Mouse (Mus musculus) layer of hippocampus, postnatal 14 days (tissue): ENCODE measurements around the gene Cerkl. TPM values are rescaled to one million over a fixed set of nuclear protein-coding genes. Genes with fewer than 3 reads are reported as not detected.

Experiments used
- DNase-seq, 2 experiments: peaks; one replicate each; pipeline ENCODE4 v3.0.0; 2021 to 2022; ENCODE audit warnings: low spot score in 2 of 2, mixed read lengths in 1 of 2
- long read RNA-seq, 2 experiments: library from polyadenylated mRNA; stranded (forward); transcript quantifications; one replicate each; pipeline ENCODE4 v2.0.0; 2021
- total RNA-seq, 2 experiments: library from RNA; stranded (reverse); gene quantifications; 2 replicates each; pipeline ENCODE4 v1.2.3; 2021

The Cerkl gene
- 1 to 10 TPM; 6.3 to 6.6 TPM for total RNA-seq
- long read RNA-seq, experiment 1, result 0 reads
- long read RNA-seq, experiment 2, partial matches to known transcripts, result 0 of 6 reads
- long read RNA-seq, experiment 2, other reads (novel, unspliced or antisense), result 6 of 6 reads

DNA sequence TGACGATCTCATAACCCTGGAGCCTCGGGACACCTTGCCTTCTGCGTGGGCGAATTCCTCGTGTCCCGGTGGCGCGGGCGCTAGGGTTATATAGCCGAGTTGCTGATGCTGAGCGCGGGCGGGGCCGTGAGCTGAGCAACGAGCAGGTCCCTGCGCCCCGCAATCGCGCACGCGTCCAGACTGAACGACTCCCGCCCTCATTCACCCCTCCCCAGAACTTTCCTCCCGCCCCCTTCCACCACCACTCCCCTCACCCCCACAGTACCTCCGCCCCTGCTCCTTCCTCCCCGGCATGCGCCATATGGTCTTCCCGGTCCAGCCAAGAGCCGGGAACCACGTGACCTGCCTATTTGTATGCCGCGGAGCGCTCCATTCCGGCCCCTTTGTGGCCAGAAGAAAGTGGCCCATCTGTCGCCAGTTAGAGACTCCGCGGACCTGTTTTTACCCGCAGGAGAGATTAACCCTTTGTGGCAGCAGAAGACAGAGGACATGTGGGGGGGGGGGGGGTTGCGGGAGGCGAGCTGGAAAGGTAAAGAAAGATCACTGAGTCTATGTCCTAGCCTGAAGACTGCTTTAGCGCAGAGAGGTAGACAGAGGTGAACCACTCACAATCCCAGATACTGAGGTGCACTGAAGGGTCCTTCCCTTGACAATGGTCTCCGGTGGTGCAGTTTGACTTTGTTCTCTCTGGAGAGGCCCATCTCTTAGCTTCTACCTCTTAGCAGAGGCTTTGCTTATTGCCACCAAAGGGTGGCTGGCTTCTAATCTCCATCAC lies at the start of gene Cerkl, which contains the start of gene Neurod1:
Gene Cerkl, minus strand, starts transcription at position 211 of the 775 bp plus-strand sequence.
Gene Neurod1, minus strand, starts transcription at position 177 of the 775 bp plus-strand sequence.
- DNase-seq, result peak; percentile 80 to 85

DNA sequence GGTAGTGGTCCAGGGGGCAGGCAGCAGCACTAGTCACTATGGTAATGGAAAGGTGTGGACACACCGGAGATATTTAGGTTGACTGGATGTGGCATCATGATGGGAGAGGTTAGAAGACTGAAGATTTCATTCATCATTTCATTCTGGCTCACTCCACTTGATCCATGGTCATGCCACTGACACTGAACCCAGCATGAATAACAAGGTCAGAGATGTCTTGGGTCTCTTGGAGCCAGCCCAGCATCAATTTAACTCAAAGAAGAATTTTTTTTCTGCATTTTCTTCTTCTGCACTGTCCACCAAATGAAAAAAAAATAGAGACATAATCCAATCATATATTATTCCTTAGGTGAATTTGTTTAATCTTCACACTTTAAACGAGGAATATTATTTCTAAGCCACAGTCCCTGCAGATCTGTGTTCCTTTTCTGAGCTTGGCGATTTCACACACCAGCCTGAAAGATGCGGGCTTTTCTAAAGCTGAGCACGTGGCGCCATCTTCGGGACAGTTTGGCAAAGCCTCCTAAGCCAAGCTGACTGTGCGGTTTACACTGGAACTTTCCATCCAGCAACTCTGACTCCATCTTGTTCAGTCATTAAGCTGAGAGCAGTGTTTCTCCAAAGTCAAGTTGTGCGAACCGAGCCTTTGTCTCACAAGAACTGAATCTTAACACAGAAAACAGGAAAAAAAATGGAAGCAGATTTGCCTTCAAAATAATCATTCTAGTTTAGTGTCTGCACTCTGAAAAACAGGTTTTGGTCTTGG lies 42.6 kb upstream of the Cerkl start:
- peak; percentile 68 to 87 for DNase-seq

DNA sequence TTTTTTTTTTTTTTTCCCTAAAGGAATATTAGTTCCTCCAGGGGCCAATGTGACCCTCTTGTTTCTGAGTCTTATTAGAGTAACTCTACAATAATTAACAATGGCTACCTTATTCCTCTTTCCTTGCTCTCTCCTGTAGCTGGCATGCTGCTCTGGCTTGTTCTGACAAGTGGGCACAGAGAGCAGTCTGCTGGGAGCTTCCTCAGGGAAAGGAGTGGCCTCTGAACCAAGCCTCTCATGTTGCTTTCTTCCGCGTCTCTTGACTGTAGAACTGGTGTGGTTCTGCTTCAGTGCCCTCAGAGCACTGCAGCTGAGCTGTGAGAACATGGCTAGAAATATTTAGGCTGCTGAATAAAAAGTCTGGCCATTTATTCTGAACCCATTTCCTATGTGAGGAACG lies 28.5 kb upstream of the Cerkl start:
- DNase-seq, result no peak

DNA sequence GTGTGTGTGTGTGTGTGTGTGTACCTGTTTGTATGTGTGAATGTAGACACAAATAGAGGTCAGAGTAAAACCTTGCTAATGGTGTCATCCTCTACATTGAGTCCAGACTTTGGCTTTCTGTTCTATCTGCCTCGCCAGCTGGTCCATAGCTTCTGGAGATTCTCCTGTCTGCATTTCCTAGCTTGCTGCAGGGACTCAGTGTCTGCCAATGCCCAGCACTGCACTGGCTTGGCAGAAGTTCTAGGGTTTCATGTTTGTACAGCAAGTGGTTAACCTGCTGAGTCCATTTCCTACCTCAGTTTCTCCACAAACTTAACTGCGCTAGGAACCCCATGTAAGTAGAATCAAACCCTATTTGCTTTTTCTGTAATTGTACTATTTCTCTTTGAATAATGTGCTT lies 25.9 kb upstream of the Cerkl start:
- DNase-seq, result no peak

DNA sequence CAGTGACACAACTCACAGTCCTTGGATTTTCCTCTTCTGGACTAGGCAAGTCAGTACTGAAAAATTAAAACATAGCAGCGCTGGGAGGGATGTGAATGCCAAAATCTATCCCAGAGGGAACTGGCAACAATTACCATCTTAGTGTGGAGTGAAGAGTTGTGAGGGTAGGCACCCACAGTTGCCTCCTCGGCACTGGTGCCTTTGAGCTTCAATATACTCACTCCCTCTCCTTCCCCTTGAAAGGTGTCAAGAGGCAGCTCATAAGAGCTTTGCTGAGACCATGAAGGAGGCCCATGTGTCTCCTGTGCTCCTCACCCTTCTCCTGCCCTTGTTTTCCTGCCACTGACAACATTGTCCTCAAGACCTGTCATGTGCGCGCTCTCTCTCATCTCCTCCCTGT lies 5.8 kb upstream of the Cerkl start:
- no peak for DNase-seq

DNA sequence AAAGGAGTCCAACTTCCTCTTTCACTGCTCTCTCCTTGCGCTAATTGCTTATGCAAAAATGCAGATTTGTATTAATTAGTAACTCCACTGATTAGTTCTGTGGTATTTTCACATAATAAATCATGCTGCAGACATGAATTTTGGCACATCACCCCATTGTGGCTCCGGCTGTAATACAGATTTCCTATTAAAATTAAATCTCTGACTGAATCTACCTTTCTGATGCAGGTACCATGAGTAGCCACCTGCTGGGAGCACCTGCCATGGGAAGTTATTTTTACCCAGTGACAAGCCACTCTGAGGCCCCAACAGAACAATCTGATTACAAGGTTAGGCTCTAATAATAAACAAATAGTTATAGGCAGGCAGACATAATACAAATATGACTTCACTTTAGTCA lies 5.3 kb upstream of the Cerkl start:
- no peak for DNase-seq

DNA sequence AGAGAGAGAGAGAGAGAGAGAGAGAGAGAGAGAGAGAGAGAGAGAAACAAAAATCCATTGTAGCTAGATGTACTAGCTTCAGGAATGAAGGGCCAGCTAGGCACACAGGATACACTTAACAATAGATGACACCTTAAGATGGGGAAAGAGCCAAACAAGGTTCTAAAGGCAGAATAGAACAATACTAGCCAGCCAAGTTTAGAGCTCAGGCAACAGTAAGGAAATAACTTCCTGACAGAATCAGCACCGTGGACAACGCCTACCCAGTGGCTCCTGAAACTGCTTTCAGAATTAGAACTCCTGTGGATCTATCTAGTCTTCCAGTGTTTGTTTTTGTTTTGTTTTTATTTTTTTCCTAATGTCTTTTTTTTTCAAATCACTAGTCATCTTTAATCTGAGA lies 4.0 kb upstream of the Cerkl start:
- no peak for DNase-seq

DNA sequence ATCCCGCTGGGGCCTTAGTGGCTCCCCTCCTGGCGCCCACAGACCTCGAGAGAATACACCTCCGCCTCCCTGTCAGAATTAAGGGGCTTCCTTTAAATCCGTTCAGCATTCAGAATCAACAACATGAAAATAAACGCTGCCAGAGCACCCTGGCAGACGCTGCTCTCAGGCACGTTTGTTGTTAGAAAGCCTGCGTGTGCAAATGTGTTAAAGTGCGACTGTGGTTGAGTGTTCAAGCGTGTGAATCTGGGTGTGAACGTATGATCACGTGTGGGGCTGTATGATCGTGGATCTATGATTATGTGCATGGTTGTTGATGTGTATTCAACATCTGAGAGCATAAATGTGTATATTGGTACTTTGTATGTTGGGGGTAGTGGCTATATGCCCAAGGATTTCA lies 3.5 kb upstream of the Cerkl start:
- DNase-seq, result peak in 1 of 2 experiments; percentile 43

DNA sequence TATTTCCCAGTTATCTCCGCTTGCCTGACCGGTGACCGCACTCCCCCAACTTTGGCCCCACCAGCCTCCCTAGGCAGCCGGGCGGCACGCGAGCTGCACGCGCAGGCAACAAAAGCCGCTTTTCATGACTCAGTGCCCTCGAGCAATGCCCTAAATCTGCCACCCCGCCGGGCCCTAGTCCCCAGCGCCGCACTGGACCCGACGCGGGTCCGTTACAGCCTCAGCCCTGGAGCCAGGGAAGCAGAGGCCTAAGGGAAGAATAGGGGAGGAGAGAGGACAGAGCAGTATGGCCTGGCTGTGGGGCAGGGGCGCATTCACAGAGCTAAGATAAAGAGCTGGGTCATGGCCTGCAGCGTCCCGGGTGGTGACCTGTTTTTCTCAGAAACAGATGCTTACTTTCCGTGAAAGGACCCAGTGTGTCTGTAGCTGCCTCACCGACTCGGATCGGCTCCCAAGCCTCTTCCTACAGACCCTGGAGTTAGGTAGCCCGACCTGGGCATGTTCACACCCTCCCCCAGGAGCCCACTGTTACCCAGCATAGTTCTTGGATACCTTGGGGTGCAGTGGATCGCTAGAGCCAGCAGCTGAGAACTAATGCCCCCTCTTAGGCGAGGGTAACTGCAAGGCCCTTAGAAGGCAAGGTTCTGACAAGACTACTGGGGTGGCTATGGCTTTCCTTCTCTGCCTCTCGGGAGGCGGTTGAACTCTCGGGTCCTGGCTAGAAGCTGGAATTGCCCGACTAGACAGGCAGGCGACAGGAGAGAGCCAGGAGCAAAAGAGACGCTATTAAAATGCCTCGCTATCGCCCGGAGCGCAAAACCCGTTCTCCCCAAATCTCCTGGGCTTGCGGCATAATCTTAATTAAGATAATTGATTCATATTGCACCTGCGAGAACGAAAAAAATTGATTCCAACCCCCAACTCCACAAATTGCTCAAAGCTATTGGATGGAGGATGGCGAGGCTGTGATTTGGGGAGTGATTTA lies 2.8 kb upstream of the Cerkl start:
- peak in 1 of 2 experiments; percentile 36 for DNase-seq

DNA sequence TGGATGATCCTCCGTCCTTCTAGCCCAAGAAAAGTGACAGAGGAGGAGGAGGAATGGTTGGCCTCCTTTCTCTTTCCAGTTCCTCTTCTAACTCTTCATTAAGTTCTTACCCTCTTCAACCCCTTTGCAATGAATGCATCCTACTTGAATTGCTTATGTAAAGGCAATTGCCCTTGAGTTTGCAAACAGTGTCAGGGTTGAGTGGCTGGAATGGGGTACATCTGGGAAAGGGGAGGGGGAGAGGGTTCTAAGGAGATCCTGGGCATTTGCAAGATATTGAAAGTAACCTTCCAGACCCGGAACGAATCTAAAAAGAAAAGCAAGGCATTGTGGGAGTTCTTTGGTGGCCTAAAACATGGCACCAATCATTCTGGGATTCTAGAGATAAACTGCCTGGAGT lies 1.3 kb upstream of the Cerkl start:
- DNase-seq, result no peak

DNA sequence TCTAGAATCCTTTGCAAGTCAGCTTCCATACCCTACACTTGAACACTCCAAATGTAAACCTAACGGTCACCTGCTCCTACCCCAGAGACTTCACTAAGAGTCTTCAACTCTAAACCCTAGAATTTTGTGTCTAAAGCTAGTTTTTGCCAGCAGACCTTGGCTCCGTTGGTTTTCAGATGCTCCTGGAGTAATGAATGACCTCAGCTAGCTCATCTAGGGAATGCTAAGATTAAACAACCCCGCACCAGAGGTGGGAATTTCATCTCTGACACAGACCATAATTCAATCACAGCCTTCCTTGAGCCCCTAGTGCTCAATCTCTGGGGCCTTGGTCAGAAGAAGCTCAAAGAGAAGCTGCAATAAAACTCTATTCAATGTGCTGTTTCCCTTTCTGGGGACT lies 849 bp upstream of the Cerkl start:
- no peak for DNase-seq

DNA sequence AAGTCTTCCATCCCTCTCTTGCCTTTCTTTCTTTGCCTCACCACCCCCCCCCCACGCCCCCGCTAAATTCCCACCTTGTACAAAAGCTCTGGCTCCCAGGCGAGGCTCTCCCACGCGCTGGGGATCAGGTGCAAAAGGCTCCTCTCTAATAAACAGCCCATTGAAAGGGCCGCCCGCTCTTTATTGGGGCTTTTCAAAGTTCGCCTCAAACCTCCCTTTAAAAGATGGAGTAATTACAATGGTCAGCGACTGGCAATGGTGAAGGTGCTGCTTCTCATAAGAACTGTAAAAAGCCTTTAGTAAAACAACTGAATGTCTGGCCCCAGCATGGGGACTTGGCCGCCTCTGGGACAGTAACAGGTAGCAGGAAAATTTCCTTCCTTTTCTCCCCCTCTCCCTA lies 939 bp downstream of the Cerkl start:
- DNase-seq, result no peak

DNA sequence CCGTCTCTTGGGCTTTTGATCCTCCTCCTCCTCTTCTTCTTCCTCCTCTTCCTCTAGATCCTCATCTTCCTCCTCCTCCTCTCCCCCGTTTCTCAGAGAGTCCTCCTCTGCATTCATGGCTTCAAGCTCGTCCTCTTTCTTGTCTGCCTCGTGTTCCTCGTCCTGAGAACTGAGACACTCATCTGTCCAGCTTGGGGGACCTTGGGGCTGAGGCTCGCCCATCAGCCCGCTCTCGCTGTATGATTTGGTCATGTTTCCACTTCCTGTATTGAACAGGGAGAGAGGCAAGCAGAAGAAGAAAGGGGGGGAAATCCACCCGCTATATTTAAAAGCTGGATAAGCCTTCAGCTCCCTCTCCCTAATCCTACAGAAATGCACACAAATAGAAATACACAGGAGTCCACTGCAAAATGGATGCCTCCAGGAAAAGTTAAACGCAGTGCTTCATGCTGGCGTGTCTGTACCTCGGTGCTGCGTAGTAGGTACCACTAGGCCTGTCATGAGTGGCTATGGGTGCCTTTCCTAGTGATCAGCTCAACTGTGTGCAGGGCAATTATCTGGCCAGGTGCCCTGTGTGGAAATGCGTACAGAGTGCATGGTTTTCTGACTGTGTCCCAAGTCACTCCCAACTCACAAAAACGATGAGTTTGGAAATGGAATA lies 1.7 kb downstream of the Cerkl start:
- peak; percentile 45 to 56 for DNase-seq

DNA sequence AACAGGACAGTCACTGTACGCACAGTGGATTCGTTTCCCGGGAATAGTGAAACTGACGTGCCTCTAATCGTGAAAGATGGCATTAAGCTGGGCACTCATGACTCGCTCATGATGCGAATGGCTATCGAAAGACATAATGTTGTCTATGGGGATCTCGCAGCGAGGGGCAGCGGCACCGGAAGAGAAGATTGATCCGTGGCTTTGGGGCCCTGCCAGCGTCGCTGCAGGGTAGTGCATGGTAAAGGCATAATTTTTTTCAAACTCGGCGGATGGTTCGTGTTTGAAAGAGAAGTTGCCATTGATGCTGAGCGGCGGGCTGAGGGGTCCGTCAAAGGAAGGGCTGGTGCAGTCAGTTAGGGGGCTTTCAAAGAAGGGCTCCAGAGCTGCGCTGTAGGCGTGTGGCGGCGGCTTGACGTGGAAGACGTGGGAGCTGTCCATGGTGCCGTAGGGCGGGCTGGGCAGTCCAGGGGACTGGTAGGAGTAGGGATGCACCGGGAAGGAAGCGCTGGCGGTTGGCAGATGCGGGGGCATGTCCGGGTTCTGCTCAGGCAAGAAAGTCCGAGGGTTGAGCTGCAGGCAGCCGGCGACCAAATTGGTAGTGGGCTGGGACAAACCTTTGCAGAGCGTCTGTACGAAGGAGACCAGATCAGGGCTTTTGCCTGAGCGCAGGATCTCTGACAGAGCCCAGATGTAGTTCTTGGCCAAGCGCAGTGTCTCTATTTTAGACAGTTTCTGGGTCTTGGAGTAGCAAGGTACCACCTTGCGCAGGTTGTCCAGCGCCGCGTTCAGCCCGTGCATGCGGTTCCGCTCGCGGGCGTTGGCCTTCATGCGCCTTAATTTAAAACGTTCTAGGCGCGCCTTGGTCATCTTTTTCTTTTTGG lies 2.4 kb downstream of the Cerkl start:
- peak; percentile 53 to 68 for DNase-seq

DNA sequence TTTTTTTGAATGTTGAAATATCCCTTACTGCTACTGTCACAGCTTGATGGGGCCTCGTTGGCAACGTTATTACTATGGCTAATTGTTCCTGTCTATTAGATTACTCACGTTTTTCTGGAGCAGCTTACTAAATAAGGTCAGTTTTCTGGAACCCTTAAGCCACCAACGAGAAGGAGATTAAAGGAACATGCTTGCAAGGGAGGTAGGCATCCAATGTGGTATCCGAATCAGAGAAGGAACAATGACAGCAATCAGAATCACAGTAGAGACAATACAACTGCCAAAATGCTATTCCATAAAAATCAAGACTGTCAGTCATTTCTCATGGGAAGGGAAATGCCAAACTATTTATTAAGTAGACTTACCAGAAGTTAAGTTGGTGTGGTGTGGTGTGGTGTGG lies 5.1 kb downstream of the Cerkl start:
- no peak for DNase-seq

DNA sequence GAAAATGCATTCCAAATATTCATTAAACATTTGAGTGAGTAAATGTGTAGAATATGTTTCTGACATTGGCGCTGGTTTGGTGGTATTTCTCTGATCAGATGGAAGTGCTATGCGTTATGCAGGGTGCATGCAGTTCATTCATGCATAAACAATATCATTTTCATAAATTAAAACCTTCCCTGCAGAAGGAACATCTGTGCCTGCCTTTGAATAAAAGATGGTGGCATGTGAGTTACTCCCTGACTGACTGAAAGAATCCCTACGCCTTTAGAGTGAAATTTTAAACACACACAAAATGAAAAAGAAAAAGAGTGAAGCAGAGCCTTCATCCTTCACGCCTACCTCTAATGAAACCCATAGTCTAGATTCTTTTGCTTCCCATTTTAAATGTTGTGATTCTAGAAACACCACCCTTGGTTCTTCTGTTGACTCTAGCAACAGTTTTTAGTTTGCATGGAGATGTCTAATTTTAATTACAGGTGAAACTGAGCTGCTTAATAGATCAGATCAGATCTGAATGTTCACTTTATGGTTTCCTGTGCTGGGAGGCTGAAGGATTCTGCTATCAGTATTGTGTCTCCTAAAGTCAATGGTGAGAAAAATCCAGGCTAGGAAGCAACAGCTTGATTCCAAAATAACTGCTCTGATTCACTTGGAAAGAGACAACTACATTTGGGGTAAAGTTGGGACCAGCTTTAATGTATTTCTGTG lies 5.7 kb downstream of the Cerkl start:
- no peak for DNase-seq

DNA sequence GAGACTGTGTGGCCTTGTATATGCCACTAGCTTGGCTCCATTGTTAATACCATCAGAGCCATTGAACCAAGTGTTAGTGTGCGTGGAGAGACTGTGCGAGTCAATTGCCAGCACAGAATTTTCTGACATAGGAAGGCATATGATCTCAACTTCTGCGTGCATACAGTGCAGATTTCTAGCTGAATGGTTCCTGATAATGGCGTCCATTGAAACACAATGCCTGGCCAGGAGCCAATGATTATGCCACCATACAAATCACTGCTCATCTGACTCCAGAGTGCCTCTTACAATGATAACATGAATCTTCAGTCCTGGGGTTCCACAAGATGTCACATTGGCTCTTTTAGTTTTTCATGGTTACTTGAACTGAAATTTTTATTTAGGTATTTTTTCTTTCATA lies 7.2 kb downstream of the Cerkl start:
- no peak for DNase-seq

DNA sequence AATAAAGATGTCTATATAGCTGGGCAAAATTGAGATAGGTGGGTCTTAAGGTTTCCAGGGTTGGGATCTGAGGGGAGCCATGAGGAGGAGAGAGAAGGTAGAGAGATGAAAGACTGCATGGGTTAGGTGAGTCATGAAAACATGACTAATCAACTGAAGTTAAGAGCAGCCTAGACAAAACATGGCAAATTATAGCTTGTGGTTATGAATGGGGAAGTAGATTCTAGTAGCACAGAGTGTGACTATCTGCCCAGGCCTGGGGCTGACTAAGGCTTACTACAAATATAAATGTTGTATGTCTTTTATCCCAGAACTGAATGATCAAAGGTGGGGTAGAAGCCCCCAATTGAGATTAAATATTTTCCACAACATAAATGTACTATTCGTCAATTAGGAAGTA lies 9.4 kb downstream of the Cerkl start:
- DNase-seq, result no peak
